Mouse (Mus musculus) kidney, embryonic 14.5 days (tissue): ENCODE data around the gene Pip5k1b. TPM values are rescaled to one million over a fixed set of nuclear protein-coding genes. Genes with fewer than 3 reads are reported as not detected.

Experiments used
- ATAC-seq: fragments of 200-750 bp; cut with Nextera tagmentation; 2 replicates; pipeline ENCODE4 v1.8.0; 2017; ENCODE audit warnings: moderate number of reproducible peaks, mild to moderate bottlenecking, moderate TSS enrichment, moderate library complexity; ENCODE audit not compliant: low FRiP score, low TSS enrichment
- H3K27ac ChIP-seq: fragments of 300-500 bp; sonication (generic); 2 replicates; pipeline ENCODE4 v1.5.1; 2014; ENCODE audit warnings: low read depth, mild to moderate bottlenecking, low read length, moderate library complexity, mixed read lengths
- H3K27me3 ChIP-seq: fragments of 300-500 bp; sonication (generic); 2 replicates; pipeline ENCODE4 v1.6.1; 2014; ENCODE audit warnings: mild to moderate bottlenecking, low read length; ENCODE audit not compliant: control insufficient read depth, insufficient read depth
- H3K36me3 ChIP-seq: fragments of 300-500 bp; sonication (generic); 2 replicates; pipeline ENCODE4 v1.6.1; 2014; ENCODE audit warnings: low read length, mixed read lengths; ENCODE audit not compliant: control insufficient read depth, insufficient read depth
- H3K4me1 ChIP-seq: fragments of 300-500 bp; sonication (generic); 2 replicates; pipeline ENCODE4 v1.6.1; 2014; ENCODE audit warnings: low read length, mixed read lengths; ENCODE audit not compliant: control insufficient read depth, insufficient read depth
- H3K4me2 ChIP-seq: fragments of 300-500 bp; sonication (generic); replicated peaks from 2 replicates; pipeline ENCODE4 v1.6.1; 2014; ENCODE audit warnings: low read depth, mild to moderate bottlenecking, low read length
- H3K4me3 ChIP-seq: fragments of 300-500 bp; sonication (generic); 2 replicates; pipeline ENCODE4 v1.5.1; 2014; ENCODE audit warnings: mild to moderate bottlenecking, low read length
- H3K9ac ChIP-seq: fragments of 300-500 bp; sonication (generic); 2 replicates; pipeline ENCODE4 v1.6.1; 2014; ENCODE audit warnings: low read depth, mild to moderate bottlenecking, low read length, moderate library complexity
- H3K9me3 ChIP-seq: fragments of 300-500 bp; sonication (generic); 2 replicates; pipeline ENCODE4 v1.6.1; 2016; ENCODE audit warnings: low read length; ENCODE audit not compliant: control insufficient read depth
- WGBS: fragments of 180-500 bp; shearing (Covaris S2); extraction: QIAGEN DNeasy Blood & Tissue Kit; methylation state at CpG from one replicate; pipeline ENCODE4 v1.1.7; 2014; 5-methylcytosine and 5-hydroxymethylcytosine counted together
- polyA plus RNA-seq: library from polyadenylated mRNA; unstranded; fragments of >200 nt; fragmentation: Nextera tagmentation; extraction: Ambion mirVana; gene quantifications from 2 replicates; pipeline ENCODE4 v1.2.1, GENCODE M21; 2014

Pip5k1b gene
- polyA plus RNA-seq, 1 experiment from 2014 or later: 3.1 TPM

GRCm38 (mm10) chr19:24454451-24454850, 101.2 kb downstream of the Pip5k1b start:
- Histone ChIP-seq H3K9me3 (no peaks in the 10 kb centered on the region), H3K4me2 (no peak overlapping the region), H3K4me3 (no peak overlapping the region), H3K36me3 (no peaks in the 10 kb centered on the region), H3K27ac (no peak overlapping the region), H3K27me3 (no peaks in the 10 kb centered on the region), H3K4me1 (no peaks in the 10 kb centered on the region), H3K9ac (no peak overlapping the region)
- ATAC-seq: no peak
- WGBS: 60% methylated on average over 2 of the region's 2 CpGs

GRCm38 (mm10) chr19:24453379-24453778, 102.3 kb downstream of the Pip5k1b start:
- no peak overlapping the region for H3K9ac ChIP-seq
- no peak for ATAC-seq
- H3K4me2 ChIP-seq: no peak overlapping the region
- no peaks in the 10 kb centered on the region for H3K9me3 ChIP-seq
- H3K4me1 ChIP-seq: no peaks in the 10 kb centered on the region
- no peak overlapping the region for H3K27ac ChIP-seq
- no peak overlapping the region for H3K4me3 ChIP-seq
- no peaks in the 10 kb centered on the region for H3K27me3 ChIP-seq
- no peaks in the 10 kb centered on the region for H3K36me3 ChIP-seq
- WGBS: 86% methylated on average over 13 of the region's 13 CpGs

- Histone ChIP-seq H3K9ac (no peak overlapping the region), H3K27me3 (no peaks in the 10 kb centered on the region), H3K4me2 (no peak overlapping the region), H3K9me3 (no peaks in the 10 kb centered on the region), H3K4me3 (no peak overlapping the region), H3K36me3 (no peaks in the 10 kb centered on the region), H3K27ac (no peak overlapping the region), H3K4me1 (no peaks in the 10 kb centered on the region)
- no peak for ATAC-seq
- WGBS: 32% methylated on average over 3 of the region's 3 CpGs
Observed at GRCm38 (mm10) chr19:24452441-24452898, 103.2 kb downstream of the Pip5k1b start.

GRCm38 (mm10) chr19:24451626-24452025, 104.0 kb downstream of the Pip5k1b start:
- 94% methylated on average over 3 of the region's 3 CpGs for WGBS
- no peaks in the 10 kb centered on the region for H3K4me1 ChIP-seq
- no peak overlapping the region for H3K4me2 ChIP-seq
- no peak for ATAC-seq
- no peak overlapping the region for H3K27ac ChIP-seq
- no peaks in the 10 kb centered on the region for H3K36me3 ChIP-seq
- no peak overlapping the region for H3K9ac ChIP-seq
- no peaks in the 10 kb centered on the region for H3K27me3 ChIP-seq
- no peaks in the 10 kb centered on the region for H3K9me3 ChIP-seq
- no peak overlapping the region for H3K4me3 ChIP-seq

GRCm38 (mm10) chr19:24450740-24451139, 104.9 kb downstream of the Pip5k1b start:
- Histone ChIP-seq H3K9me3 (no peaks in the 10 kb centered on the region), H3K27me3 (no peaks in the 10 kb centered on the region), H3K4me2 (no peak overlapping the region), H3K36me3 (no peaks in the 10 kb centered on the region), H3K9ac (no peak overlapping the region), H3K4me1 (no peaks in the 10 kb centered on the region), H3K27ac (no peak overlapping the region), H3K4me3 (no peak overlapping the region)
- WGBS: 91% methylated on average over 8 of the region's 8 CpGs
- no peak for ATAC-seq

- H3K27ac ChIP-seq: no peak overlapping the region
- H3K9me3 ChIP-seq: no peaks in the 10 kb centered on the region; the same call in 1 of the 2 replicates
- H3K36me3 ChIP-seq: no peaks in the 10 kb centered on the region
- no peak overlapping the region for H3K9ac ChIP-seq
- no peak overlapping the region for H3K4me2 ChIP-seq
- no peak overlapping the region for H3K4me3 ChIP-seq
- H3K4me1 ChIP-seq: no peaks in the 10 kb centered on the region
- H3K27me3 ChIP-seq: no peaks in the 10 kb centered on the region
- 83% methylated on average over 3 of the region's 3 CpGs for WGBS
- no peak for ATAC-seq
Observed at GRCm38 (mm10) chr19:24444322-24444721, 111.3 kb downstream of the Pip5k1b start.

- Histone ChIP-seq H3K27me3 (no peaks in the 10 kb centered on the region), H3K9me3 (no peaks in the 10 kb centered on the region; the same call in 1 of the 2 replicates), H3K4me1 (no peaks in the 10 kb centered on the region), H3K36me3 (no peaks in the 10 kb centered on the region), H3K4me2 (no peak overlapping the region), H3K9ac (no peak overlapping the region), H3K4me3 (no peak overlapping the region), H3K27ac (no peak overlapping the region)
- 90% methylated on average over 4 of the region's 4 CpGs for WGBS
- no peak for ATAC-seq
Observed at GRCm38 (mm10) chr19:24439715-24440114, 116.0 kb downstream of the Pip5k1b start.

GRCm38 (mm10) chr19:24434291-24434690, 121.4 kb downstream of the Pip5k1b start:
- Histone ChIP-seq H3K27ac (no peak overlapping the region), H3K36me3 (no peaks in the 10 kb centered on the region), H3K27me3 (no peaks in the 10 kb centered on the region), H3K4me1 (no peaks in the 10 kb centered on the region), H3K4me2 (no peak overlapping the region), H3K9me3 (no peaks in the 10 kb centered on the region), H3K9ac (no peak overlapping the region), H3K4me3 (no peak overlapping the region)
- no peak for ATAC-seq
- 71% methylated on average over 6 of the region's 6 CpGs for WGBS

- no peaks in the 10 kb centered on the region for H3K4me1 ChIP-seq
- no peak for ATAC-seq
- no peak overlapping the region for H3K4me3 ChIP-seq
- H3K4me2 ChIP-seq: no peak overlapping the region
- 70% methylated on average over 5 of the region's 5 CpGs for WGBS
- H3K9me3 ChIP-seq: no peaks in the 10 kb centered on the region
- no peak overlapping the region for H3K27ac ChIP-seq
- no peaks in the 10 kb centered on the region for H3K36me3 ChIP-seq
- no peak overlapping the region for H3K9ac ChIP-seq
- H3K27me3 ChIP-seq: no peaks in the 10 kb centered on the region
Observed at GRCm38 (mm10) chr19:24432447-24432846, 123.2 kb downstream of the Pip5k1b start.
